Mouse (Mus musculus): ENCODE data around the gene Pqlc2.
A peak's percentile ranks its signal among the peaks of the same experiment; 100 is the strongest.

Gene Pqlc2

DNA sequence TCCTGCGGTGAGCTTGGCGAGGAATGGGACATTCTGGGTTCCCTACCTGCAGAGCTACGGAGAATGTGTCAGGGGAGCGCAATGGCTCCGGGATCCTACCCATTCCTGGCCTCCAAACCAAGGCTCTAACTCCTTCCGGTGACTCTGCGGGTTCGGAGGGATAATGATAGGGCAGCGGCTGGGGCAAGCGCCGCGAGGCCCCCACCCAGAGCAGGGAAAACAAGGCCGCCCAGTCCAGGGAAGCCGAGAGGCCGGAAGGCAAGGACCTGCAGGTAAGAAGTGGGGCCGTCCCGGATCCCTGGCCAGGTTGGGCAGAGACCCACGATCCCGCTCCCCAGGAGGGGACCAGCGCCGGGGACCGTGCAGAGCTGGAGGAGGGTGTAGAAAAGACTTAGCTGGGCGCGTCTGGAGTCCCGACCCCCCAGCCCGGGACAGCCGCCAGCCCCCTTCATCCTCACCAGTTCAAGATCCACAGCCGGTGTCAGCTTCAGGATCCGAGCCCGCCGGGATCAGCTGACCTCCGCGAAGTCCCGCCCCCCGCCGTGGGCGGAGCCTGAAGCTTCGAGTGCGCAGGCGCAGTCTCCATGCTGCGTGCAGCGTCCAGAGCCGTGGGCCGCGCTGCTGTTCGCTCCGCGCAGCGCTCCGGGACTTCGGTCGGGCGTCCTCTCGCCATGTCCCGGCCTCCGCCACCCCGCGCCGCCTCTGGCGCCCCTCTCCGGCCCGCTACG, at the start of gene Pqlc2, which contains the start of gene Akr7a5:
Gene Pqlc2, minus strand, starts transcription at position 538 of the 728 bp plus-strand sequence.
Gene Akr7a5, plus strand, starts transcription at position 574 of the 728 bp plus-strand sequence.
- DNase-seq (ENCODE audit: low spot score): peak; percentile 95

DNA sequence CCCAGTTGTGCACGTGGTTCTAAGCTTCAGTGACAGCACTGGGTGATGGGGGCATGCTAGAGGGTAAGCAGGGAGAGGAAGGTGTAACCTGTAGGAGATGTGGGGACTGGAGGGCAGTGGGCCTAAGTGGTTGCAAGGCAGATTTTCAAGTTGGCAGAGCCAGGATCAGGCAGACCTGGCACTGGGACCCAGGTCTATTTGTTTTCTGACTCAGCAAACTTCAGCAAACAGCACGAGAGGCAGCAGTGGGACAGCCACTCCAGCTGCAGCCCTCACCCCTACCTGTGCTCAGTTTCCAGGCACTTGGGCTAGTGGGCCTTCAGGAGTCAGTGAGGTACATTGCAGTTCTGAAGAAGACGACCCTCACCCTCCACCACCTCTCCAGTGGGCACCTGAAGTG, 46.7 kb upstream of the Pqlc2 start:
- no peak for DNase-seq (ENCODE audit: low spot score)

DNA sequence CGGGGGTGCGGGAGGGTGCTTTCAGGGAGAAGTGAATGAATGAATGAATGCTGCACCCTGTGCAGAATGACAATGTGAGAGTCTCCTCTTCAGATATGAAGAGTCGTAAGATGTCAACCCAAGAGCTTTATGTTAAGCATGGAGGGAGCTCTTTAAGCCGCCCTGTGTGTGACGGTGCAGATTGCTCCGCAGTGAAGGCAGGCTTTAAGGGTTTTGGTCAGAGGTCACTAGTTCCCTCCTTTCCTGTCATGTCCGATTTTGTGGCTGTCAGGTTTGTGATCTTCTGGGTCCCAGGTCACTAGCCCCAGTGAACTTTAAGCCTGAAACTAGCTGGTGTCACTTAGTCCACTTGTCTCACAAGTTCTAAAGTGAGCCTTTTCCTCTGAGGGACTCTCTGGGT, 42.3 kb upstream of the Pqlc2 start:
- peak; percentile 18 for DNase-seq (ENCODE audit: low spot score)

DNA sequence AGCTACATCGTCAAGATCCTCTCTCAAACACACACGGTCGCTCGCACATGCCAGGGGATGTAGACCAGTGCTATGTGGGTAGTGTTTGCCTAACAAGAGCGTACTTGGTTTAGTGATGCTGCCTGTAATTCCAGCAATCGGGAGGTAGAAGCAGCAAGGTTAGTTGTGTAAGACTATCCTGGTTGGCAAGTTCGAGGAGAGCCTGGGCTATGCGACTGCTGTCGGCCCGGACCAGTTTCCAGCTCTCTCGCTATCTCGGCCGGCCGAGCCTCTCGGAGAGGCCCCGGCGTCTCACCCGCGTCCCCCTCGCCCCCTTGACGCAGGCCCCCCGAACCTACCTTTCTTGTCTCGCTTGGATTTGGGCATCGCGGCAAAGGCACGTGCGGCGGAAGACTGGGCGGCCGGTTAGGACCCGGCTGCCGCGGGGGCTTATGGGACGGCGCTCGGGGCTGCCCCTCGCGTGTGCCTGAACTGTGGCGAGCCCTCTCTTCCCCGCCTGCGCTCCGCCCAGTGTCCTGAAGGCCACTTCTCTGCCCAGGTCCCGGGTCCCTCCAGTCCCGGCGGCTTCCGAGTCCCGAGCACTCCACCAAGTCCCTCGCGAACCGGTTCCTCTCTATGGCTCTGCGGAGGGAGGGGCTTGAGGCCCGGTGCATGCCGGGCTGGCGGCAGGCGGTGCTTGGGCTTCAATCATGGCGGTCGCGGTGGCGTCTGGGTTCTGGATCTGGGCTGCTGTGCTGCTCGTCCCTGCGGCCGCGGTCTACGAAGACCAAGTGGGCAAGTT, 41.6 kb upstream of the Pqlc2 start, which contains the start of the genes Mrto4, Emc1 and Ubr4:
Gene Mrto4, minus strand, starts transcription at position 646 of the 781 bp plus-strand sequence.
Gene Emc1, plus strand, starts transcription at position 657 of the 781 bp plus-strand sequence.
Gene Ubr4, plus strand, starts transcription at position 679 of the 781 bp plus-strand sequence.
- peak; percentile 90 for DNase-seq (ENCODE audit: low spot score)

DNA sequence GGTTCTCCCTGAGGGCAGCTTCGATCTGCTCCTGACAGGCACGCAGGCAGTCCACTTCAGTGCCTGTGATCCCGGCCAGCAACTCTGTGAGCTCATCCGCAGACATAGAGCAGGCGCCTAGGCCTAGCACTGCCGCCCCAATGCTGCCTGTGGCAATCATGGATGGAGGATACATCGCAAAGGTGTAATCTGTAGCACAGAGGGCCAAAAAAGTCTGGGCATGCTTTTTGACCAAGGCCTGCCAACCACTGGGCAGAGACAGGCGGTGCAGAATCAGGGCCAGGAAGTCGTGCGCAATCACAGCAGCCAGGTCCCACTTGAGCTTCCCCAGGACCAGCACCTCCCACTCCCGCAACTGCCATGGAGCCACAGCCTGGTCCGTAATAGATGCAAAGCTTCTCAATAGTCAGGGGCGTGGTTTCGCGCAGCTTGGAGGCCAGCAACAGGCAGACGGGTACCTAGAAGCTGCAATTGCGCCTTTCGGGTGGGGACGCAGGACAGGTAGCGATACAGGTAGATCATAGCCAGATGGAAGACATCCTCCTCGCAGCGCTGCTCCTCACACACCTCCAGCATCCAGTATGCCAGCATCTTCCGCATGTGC, 35.0 kb upstream of the Pqlc2 start:
- DNase-seq (ENCODE audit: low spot score): no peak

DNA sequence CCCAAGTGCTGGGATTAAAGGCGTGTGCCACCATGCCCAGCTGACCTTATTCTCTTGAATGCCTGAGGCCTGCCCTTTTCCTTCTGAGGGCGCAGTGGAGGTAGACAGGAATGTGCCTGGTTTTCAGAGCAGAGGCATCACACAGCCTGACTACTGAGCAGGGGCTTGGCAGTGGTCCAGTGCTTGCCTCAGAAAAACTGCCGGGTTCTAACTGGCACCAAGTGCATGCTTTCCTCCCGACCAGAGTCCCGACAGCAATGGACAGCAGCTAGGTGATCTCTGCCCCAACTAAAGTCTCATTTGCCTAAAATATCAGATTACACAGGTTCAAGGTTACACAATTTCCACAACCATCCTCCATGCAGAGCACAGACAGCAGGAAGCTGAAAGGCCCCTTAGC, 33.2 kb upstream of the Pqlc2 start:
- no peak for DNase-seq (ENCODE audit: low spot score)

DNA sequence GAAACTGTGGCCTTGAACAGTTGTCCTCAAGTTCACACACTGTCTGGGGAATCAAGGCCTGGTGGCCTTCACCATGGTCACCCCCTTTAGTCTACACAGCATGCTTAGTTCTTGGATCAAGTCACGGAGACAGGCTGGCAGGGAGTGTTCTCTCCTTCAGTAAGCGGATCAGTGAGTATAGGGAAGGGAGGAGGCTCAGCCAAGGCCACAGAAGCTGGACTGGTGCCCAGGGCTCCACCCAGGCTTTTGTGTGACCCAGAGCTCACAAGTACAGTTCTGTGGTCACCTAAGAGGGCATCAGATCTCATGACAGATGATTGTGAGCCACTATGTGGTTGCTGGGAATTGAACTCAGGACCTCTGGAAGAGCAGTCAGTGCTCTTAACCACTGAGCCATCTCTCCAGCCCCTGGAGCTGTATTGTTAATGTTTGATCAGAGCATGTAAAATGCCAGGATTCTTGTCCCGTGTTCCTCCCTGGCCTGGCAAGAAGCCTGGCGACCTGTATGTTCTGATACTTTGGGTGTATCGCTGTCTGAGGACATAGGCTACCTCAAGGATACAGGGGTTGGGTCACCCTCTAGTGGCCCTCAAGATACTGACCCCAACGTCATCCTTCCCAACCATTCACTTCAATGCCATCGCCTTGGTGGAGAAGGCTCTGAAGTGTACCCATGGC, 31.2 kb upstream of the Pqlc2 start:
- no peak for DNase-seq (ENCODE audit: low spot score)

DNA sequence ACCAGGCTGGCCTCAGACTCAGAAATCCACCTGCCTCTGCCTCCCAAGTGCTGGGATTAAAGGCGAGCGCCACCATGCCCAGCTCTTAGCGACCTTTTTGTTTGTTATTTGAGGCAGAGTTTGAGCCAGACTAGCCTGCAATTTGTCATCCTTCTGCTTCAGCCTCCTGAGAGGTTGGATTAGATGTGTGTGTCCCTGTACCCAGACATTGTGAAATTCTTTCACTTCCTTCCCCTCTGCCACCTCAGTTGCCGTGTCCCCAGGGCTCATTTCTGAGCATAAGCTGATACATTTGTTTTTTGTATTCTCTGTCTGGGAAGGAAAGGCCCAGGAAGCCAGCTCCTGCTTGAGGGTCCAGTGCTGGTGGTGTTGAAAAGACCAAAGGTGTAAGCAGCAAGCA, 30.3 kb upstream of the Pqlc2 start:
- DNase-seq (ENCODE audit: low spot score): no peak

DNA sequence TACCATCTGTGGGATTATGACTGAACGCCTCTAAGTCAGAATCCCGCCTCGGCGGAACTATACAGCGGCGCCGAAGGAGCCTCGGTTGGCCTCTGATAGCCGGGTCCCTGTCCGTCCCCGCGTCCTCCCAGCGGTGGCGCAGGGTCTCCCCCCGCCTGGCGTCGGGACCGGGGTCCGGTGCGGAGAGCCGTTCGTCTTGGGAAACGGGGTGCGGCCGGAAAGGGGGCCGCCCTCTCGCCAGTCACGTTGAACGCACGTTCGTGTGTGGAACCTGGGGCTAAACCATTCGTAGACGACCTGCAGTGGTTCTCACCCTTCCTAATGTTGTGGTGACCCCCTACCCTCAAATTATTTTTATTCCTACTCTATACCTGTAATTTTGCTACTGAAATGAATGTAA, 27.6 kb upstream of the Pqlc2 start:
- DNase-seq (ENCODE audit: low spot score): no peak

DNA sequence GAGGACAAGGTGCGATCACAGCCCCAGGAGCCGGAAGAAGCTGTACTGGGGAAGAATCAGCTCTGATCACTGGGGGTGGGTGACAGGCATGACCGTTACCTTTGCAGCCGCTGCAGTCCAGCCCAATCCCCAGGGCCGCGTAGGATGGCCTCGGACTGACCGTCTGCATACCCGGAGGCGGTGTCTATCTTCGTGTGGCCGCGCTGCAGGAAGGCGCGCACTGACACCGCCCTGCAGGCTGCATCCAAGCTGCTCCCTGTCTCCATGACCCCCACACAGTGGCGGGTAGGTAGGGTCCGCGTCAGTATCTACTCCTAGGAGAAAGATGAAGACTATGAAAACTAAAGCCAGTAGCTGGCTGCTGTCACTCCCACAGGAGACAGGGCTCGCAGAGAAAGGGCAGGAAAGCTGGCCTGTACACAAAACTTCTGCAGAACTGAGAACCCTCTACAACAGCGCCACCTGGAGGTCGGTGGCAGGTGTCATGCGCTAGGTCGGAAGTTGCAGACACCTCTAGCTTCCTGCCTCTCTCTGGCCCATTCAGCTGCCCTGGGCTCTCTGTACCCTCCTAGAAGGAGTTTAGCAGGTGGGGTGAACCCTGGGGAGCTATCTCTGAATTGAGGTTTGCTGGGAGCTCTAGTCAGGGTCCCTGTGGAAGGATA, 26.4 kb upstream of the Pqlc2 start:
- DNase-seq (ENCODE audit: low spot score): peak; percentile 90

DNA sequence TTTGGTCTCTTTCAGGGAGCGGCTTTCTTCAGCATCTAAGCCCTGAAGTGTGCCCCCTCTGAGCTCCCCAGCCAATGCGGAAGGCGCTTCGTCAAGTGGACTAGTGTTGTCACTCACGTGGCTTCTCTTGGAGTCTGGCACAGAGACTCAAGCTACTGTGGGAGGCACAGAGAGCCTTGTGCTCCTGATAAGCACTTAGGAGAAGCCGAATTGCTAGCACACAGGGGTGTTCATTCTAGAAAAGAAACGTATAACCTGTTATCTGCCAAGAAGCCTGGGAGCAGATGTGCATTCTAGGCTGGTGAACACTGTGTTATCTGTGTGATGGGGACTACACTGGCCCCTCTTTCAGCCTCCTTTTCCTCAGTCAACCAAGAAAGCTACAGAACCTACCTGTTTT, 25.0 kb upstream of the Pqlc2 start:
- peak; percentile 12 for DNase-seq (ENCODE audit: low spot score)

DNA sequence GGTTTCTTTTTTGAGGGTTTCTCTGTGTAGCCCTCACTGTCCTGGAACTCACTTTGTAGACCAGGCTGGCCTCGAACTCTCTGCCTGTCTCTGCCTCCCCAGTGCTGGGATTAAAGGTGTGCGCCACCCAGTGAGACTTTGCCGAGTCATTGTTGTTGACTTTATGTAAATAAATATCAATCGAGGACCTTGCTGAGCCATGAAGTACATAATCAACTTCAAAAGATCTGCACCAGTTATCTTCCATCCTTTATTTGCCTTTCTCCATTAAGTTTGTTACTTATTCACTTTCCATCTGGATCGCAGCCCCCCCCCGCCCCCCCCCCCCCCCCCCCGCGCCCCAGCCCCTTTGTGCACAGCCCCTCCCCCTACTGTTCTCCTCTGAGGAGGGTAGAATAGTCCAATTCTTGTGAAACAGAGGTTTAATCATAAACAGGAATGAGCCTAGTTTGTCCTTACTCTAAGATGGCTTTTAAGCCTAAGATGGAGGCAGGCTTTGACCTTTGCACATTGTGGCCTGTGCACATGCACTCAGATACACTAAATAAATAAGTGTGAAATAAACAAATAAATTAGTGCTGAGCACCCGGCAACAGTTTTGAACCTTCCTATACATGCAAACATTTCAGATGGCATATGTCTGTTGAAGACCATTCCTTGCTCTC, 24.3 kb upstream of the Pqlc2 start:
- no peak for DNase-seq (ENCODE audit: low spot score)

DNA sequence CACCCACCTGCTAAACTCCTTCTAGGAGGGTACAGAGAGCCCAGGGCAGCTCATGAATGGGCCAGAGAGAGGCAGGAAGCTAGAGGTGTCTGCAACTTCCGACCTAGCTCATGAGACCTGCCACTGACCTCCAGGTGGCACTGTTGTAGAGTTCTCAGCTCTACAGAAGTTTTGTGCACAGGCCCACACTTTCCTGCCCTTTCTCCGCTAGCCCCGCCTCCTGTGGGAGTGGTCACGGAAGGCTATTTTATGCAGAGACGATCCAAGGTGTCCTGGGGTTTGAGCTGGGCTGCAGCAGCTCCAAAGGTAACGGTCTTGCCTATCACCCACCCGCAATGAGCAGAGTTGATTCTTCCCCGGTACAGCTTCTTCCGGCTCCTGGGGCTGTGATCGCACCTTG, 20.1 kb upstream of the Pqlc2 start:
- DNase-seq (ENCODE audit: low spot score): peak; percentile 93

DNA sequence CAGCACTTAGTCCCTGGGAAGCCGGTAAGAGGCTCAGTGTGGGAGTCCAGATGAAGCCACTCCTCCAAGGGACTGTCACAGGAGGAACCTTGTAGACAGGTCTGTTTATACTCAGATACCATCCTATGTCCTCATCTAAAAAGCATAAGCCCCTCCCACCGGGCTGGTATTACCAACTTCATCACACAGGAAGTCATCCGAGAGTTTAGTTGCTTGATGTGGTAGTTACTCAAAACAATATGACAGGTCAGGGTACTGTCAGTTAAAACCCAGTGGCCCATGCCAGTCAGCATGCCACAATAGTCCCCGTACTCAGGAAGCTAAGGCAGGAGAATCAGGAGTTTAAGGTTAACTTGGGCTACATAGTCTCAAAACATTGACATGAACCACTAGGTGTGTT, 9.2 kb upstream of the Pqlc2 start:
- no peak for DNase-seq (ENCODE audit: low spot score)

DNA sequence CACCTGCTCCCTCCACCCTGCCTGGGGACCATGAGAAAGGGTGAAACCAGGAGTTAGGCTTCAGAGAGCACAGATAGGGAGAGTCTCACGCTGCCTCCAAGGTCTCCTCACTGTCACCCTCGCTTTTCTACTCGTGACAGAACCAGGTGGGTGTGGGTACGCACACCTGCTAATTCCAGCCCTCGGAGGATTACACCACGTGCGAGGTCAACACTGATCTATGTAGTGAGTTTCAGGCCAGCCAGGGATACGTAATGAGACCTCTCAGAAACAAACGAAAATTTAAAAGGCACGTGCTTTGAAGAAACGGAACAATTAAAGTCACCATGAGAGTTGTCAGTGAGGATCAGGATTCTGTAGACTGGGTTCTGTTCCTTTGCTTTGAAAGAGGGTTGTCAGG, 7.9 kb upstream of the Pqlc2 start:
- no peak for DNase-seq (ENCODE audit: low spot score)

DNA sequence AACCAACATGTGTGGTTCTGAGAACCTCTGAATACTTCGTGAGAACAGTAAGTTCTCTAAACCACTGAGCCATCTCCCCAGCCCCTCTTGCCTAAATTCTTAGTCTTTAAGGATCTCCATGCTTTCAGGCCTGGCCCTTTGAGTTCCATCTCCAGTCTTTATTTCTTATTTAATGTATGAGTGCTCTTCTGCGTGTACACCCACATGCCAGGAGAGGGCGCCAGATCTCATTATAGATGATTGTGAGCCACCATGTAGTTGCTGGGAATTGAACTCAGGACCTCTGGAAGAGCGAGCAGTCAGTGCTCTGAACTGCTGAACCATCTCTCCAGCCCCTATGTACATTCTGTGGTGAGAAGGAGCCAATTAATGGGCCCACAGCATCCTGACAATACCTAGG, 2.1 kb upstream of the Pqlc2 start:
- peak; percentile 71 for DNase-seq (ENCODE audit: low spot score)

DNA sequence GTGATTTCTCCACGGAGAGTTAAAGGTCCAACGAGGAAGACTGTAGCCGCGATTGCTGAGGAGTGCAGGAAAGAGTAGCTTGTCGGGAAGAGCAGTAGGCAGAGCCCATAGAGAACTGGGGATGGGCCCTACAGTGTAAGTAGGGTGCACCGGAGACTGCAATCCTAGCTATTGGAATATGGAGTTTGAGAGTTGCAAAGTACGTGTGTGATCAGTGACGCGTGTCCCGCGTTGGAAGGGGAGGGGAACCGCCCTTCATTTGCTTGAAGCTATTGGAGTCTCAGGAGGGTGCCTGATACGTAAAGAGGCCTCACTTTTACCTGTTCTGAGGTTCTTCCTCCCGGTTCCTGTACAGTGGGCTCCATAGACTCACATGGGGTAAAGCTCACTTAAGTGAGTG, 1.2 kb upstream of the Pqlc2 start:
- DNase-seq (ENCODE audit: low spot score): no peak

DNA sequence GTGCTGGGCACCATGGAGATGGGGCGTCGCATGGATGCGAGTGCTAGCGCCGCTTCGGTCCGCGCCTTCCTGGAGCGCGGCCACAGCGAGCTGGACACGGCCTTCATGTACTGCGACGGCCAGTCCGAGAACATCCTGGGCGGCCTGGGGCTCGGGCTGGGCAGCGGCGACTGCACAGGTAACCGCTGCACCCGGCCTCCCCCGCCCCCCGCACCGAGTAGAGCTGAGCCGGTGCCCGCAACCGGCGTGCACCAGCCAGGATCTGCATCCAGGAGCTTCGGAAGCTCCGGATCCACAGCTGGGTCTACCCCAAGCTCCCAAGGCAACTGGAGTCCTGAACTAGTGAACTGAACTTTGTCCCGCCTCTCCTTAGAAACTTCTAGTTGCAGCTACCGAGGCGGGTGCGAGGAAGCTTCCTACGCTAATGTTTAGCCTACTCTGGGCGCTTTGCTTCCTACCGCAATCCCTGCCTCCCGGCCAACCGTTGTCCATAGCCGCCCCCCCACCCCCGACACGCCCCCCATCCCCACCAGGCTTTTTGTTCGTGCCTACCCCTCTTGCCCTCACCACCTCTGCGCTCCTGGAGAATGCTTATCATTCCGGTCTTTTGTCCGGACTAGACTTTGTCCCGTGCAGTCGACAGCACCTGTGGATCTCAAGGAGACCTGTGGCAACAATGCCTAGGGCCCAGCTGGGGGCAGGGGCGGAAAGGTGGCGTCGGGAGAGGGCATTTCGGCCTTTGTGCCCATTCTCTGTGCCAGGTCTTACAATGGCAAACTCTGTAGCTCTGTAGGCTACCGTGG, 592 bp upstream of the Pqlc2 start:
- DNase-seq (ENCODE audit: low spot score): peak; percentile 27

DNA sequence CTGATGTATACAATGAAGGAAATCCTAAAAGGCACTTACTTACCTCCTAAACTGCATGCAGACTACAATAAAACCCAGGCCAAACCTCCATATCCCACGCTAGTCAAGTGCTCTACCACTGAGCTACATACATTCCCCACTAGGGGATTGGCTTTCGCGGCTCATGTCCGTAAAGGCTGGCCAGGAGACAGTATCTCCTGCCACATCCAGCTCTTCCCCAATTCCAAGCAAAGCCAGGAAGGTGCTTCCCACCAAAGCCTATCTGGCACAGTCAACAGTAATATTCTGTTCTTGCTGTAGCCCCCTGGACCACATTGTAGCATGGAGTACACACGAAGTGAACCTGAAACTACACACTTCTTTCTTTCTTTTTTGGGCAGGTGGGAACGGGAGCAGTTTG, 857 bp downstream of the Pqlc2 start:
- no peak for DNase-seq (ENCODE audit: low spot score)

DNA sequence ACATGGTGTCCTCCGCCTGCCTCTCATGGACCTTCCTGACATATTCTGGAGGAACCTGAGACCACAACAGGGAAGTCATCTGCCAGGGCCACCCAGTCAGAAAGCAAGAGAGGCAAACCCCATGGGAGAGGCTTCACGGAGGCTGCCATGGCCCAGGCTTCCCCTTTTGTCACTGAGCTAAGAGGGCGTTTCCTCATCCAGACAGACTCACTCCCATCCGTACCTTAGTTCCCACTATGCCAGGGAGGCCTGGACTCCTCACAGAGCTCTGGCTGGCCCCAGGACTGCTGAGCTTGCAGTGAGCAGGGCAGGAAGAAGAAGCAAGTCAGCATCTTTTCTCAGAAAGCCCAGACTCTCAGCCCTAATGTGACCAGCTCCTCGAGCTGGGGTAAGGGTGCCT, 2.6 kb downstream of the Pqlc2 start:
- DNase-seq (ENCODE audit: low spot score): no peak

Measured in embryo, embryonic 10 days (tissue).